Mouse (Mus musculus) embryo, embryonic 10 days (tissue): ENCODE measurements around the gene Gm20696.

Experiments used
- DNase-seq: peaks from one replicate; pipeline ENCODE4 v3.0.0-alpha.2; 2015; ENCODE audit warnings: low spot score

Gene Gm20696

DNA sequence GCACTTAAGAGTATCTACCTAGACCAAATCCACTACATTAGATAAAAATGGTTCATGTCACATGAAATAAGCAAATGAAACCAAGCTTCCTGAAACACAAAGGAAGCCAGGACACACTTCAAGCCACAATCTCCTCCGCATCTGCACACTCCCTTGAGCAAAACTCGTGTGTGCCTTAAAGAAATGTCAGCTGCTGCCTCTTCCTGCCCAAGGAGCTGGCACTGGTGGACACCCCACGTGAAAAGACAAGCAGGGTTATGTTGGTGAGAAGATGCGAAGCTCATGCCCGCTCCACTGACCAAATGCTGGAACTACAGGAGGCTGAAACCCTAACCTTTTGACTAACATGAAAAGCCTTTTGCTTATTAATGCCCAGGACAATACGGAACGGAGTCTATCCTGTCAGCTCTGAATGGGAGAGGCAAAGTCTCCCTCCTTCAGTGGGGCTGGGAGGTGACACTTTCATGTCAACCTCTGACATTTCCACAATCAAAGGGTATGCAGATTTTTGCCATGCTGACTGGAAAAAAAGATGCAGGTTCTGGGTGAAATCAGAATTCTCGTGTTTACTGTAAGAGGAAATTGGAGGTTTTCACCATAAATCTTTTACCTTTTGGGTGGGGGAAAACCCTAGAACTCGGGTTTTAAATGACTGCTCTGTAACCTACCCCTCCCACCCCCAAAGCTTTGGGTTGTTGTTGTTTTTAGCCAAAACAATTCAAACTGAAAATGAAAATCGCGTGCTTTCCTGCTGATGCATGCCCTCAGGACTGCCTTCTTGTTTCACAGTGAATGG lies 405.5 kb downstream of the Gm20696 start:
- no peak for DNase-seq

DNA sequence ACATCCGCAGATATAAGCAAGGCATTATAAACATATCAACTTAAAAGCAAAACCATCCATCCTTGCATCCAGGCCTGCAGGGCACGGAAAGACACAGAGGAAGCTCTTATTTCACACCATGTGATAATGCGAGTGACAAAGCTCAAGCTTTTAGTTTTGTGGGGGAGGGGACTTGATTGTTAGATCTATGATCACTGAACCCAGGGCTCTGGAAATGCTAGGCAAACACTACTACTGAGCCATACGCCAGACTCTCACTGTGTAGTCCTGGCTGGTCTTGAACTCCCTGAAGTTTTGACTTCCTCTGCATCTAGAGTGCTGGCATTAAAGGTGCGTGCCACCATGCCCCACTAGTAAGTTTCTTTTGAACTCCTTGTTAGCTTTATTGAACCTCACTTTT lies 408.3 kb downstream of the Gm20696 start:
- DNase-seq, result no peak

DNA sequence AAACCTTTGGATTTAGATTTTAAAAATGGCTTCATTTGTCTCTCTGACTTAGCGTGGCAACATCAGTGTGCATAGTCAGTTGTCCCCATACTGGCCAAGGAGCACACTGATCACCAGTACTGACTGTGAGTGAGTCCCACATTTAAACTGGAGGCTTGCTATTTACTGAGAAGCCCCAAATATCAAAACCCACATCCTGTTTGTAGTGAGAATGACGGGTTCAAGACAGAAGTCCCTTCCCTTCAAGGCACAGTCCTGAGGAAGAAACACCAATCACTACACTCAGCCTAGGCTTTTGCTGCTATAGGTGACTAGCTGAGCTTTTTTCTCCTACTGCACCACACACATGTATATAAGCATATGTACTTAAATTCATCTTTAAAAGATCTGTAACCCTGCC lies 408.9 kb downstream of the Gm20696 start:
- DNase-seq, result no peak

DNA sequence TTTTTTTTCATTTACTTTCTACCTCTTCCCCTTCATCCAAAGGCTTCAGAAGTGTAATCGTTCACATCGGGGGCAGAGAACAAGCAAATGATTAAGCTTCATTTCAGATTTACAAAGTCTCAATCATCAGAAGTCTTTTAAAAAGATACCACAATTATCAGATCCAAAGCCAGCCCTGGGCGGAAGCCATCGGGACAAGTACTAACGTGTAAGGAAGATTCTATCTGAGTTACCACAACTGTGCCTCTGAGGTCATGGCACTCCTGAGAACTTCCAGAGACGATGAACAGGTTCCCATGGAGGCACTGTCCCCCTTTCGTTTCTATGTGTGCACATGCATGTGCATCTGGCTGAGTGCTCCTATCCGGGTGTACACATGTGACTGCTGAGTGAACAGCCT lies 413.3 kb downstream of the Gm20696 start:
- no peak for DNase-seq

DNA sequence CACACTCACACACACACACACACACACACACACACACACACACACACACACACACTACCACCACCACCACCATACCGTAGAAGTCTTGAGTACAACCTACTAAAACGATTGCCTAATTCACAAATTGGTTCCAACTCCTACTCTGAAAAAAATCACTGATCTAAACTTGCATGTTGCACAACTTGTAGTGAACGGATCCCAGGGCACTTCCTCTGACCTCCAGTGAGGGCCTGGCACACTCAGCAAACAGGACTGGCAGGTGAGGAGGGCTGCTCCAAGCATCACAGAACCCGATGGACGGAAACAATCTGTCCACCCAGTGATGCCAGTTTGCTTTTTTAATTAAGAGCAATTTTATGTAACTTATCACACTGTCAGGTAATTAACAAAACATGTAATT lies 413.8 kb downstream of the Gm20696 start:
- DNase-seq, result no peak

DNA sequence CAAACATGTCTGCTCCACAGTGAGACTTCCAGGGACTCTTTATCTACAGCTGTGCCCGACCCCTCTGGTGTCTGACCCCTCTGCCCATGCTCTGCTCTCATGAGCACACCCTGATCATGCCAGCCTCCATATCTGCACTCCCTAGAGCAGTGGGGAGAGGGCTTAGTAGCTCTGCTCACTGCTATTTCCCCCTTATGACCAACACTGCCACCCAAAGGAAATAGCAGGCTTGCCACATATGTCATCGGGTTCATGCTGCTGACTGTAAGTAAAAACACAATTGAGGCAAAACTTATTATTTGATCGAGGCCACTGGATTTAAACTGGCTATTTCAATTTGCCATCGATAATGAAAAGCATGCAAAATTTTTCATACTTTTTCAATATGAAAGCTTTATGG lies 414.7 kb downstream of the Gm20696 start:
- no peak for DNase-seq

DNA sequence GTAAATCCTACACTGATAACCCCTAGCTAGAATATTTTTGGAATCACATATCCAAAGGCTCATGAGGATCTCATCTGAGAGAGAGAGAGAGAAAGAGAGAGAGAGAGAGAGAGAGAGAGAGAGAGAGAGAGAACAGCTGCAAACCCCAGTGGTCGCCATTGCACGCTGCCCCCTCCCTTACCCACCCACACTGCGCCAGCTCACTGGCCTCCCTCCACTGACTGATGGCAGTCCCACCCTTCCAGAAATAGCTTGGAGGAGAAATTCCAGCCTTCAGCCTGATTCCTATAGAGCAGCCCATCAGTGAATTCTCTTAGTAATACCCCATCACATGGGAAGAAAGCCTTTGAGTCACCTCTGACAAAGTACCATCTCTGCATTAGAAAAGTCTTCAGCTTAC lies 415.4 kb downstream of the Gm20696 start:
- DNase-seq, result no peak

DNA sequence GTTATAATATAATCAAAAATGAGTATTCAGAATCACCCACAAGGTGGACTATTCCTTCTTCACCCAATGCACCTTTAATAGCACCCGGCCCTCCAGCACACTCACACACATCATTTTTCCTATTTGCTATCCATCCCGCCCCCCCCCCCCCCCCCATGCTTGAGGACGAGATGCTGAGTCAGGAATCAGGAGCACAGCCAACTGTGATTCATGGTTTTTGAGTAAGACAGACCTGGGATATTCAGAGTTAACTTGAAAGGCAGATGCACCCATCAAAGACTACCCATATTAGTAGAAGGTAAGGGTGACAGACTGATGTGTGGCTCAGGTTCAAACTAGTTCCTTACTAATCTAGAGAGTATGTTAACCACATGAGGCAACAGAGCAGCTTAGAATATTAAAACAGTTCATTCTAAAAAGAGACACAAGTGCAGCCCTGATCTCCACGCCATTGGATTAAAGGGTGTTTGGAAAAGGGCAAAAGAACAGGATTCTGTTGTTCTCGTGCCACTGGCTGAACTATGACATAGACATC lies 417.0 kb downstream of the Gm20696 start:
- no peak for DNase-seq

DNA sequence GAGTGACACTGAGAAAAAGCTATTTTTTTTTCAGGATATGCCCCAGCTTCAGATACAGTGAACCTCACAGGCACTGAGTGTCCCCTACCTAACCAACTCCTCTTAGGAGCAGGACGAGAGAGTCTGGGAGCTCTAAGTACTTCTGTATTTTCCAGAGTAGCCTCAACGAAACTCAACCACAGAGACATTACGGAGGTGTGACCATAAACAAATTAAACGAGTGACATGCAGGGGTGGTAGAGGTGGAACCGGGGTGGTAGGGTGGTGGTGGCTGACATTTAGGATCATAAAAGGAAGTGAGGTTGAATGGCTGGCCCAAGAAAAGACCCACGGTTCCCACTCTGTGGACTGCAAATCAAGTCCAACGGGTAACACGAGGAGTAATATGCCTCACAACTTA lies 418.2 kb downstream of the Gm20696 start:
- DNase-seq, result no peak

DNA sequence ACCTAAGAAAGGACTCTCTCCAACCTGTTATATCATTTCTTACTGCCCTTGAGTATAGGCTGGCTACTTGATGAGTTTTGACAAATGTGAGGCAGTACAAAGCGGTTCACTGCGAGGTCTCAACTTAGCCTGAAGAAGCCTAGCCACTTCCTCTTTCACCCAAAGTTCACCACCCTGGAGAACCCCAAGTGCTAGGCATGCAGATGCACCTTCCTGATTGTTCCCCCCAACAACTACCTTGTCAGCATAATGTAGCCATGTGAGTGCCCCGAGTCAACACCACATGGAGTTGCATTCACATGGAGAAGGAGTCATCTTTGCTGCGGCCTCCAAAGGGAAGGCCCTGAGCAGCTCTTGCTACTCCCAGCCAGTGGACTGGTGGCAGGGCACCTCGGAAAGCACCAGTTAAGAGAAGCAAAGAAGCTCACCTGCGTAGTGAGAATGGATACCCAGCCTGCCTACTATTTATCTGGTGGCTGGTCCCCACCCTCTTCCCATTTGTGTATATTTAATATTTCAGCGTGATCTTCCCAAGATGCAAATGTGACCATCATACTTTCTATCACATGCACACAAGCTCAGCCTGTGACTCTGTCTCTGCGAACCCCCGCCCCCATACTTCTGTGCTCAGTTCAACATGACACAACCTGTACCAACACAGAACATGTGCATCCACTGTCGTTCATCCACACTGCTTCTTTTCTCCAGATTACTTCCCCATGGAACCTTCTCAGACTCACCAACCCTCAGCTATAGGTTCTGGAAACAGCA lies 424.8 kb downstream of the Gm20696 start:
- no peak for DNase-seq

DNA sequence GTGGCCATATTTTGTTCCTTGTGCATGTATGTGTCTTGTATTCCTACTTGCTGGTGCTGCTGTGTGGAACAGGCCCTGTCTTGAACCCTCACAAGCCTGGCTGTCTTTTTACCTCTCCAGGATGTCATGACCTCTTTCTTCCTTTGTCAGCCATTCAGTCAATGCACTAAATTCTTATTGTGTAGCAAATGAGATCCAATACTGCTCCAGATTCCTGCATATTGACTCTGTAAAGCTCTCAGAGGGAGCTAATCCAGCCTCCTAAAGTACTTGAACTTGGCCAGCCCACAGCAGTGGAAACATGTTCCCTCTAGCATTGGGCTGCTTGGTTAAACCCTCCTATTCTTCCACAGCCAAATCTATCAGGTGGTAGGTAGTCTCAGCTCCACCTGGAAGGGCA lies 425.8 kb downstream of the Gm20696 start:
- no peak for DNase-seq

DNA sequence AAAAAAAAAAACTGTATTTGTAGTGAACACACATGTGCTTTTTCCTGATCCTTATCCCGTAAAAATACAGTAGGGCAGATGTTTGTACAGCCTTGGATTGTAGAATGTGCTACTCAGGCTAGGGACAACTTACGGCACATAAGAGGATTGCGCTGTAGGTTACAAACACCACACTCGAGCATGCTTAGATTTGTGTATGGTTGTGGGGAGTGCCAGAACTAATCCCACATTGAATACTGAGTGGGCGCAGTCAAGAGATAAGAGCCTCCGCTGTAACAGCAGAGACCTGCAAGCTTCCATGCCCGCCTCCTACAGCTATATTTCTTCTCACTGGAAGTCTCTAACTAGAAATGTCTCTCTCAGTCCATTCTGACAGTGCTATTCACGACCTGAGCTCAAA lies 431.0 kb downstream of the Gm20696 start:
- DNase-seq, result no peak

DNA sequence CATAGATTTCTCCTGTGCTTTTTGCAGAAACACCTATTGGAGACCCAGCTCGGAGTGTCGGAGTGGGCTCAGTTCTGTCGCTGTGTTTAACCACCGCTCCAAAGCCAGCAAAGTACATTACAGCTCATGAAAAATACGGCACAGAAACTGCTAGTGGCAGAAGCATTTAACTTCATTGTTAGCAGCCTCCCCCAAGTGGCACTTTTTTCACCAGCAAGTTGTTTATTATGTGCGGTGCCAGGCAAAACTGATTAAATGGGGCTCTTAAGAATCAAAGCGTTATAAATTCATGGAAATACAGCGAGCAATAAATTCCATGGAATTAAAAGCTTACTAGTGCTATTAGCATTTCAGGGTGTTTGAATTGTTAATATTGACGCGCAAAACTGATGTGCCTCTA lies 433.2 kb downstream of the Gm20696 start:
- DNase-seq, result no peak

DNA sequence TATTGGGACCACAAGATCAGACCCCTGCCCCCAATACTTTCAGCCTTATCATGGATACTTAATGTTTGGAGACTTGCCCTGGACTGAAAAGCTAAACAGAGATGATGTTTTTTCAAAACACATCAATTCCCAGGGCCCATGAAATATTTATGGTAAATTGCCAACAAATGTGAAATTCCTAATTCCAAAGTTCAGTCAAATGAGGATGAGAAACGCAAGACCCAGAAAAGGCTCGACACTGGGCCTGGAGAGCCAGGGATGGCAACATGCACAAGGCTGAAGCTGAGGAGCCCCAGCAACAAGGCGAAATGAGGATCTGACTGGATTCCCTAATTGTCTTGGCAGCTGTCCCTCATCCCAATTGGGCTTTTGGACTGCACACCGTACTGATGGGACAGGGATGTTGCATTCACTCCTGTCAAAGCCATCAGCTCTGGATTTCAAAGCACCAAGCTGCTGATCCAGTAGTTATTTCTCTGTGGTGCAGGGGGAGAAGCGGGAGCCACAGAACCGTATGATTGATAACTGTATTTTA lies 438.2 kb downstream of the Gm20696 start:
- DNase-seq, result no peak

DNA sequence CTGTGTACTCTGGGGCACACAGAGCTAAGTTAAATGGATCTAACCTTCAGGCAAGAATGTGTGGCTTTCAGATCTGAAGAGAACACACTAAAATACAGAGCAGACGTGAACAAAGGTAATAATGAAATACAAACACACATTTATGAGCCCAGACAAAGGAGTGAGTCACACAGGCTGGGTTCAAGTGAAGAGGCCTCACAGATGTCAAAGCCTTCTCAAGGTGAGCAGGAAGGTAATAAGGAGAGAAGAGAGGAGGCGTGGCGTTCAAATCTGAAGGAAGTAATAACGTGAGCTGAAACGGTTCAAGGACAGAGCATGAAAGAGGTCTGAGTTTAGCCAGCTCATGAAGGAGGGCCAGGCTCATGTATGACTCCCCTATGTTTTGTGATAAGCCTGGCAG lies 445.4 kb downstream of the Gm20696 start:
- no peak for DNase-seq

DNA sequence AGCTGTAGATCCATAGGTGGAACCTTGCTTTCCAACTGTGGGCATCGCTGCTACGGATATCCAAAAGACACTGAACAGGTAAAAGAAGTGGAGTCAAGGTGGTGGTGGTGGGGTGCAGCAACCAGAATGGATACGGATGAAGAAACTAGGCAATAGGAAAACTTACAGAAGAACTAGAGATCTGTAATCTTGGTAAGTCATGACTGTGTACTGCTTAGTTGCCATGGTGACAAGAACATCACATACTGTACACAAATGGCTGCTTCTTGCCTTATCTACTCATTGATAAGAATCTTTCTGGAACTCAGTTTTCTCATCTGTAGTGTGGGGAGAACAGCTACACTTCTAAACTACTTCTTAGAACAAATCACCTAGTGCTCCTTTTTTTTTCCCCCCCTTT lies 446.1 kb downstream of the Gm20696 start:
- no peak for DNase-seq

DNA sequence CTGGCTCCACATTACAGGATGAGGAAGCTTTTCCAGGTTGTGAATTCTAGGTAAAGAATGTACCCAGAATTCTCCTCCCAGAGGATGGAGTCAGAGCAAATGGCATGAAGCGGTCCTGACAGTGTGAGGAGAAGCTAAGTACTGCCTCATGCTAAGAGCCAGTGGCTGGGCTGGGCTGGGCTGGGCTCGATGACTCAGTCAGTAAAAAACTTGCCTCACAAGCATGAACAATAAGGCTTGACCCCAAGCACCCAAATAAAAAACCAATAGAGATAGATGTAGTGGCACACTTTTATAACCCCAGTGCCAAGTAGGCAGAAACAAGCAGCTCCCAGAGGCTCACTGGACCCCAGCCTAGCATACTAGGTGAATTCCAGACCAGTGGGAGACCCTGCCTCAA lies 448.8 kb downstream of the Gm20696 start:
- DNase-seq, result no peak

DNA sequence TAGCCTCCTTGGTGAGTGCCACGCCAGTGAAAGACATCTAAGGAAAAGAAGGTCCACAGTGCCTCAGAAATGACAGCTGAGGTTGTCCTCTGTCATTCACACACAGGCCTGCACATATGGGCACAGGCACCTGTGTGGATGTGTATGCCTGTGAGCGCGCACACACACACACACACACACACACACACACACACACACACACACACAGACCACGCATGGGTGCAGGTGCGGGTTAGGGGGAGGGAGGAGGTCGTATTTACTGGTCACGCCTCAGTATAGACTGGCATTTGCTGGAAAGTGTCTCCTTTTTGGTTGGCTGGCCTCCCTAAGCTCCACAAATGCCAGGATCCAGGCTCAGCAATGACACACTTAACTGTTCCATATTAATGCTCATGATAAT lies 449.4 kb downstream of the Gm20696 start:
- DNase-seq, result no peak

DNA sequence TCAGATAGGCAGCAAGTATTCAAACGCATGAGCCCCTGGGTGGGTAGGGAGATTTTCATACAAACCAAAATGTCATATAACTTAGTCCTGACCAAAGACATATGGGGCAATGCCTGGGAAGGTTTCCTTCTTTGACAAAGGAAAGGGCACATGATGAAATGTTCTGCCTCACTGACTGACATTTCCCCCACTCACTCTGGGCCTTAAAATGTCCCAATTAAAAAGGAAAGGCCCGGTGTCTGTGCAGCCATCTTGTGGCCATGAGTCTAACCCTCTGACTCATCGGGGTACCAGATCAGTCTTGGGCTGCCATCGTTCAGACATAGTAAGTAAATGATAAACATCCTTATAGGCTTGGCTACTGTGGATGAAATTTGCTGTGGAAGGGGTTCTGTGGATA lies 454.1 kb downstream of the Gm20696 start:
- no peak for DNase-seq

DNA sequence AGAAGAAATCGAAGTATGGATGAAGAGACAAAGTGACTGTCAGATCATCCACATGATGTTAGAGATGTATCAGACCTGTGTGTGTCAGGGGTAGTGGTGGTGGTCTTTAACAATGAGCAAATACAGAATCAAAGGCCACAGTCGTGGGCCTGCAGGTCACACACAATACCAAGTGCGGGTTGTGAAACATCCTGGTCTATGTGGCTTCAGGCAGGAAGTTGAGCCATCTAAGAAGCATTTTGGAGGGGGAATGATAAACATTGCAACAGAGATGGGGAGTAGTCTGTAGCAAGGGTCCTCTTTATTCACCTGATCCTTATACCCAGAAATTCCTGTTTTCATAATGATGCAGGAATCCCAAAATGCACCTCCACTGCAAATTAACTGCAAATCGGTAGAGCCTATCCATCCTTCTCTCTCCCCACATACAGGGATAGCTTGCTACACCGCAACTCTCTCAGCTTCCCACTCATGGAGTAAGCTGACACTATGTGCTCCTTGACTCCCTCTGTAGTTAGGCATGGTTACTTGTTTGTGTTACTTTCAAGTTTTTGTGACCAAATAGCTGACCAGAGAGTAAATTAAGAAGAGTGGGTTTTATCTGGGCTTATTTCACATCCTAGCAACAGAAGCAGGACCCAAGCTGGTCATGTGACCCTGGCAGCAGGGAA lies 454.8 kb downstream of the Gm20696 start:
- no peak for DNase-seq

DNA sequence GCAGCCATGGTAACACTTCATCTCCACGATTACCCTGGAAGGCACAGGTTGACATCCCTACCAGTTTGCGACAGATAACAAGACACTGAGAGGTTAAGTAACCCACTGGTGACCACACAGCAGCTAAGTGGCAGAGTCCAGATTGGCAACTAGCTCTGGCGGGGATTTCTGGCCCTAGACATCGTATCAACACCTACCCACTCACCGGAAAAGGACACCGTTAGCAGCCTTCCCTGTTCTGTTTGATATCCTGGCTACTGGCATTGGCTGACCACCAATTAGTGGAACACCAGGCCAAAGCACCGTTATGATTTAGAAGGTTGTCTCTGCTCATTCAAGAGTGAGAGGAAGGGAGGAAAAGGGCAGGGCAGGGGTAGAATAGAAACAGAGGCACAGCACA lies 456.4 kb downstream of the Gm20696 start:
- no peak for DNase-seq
